Mouse (Mus musculus): ENCODE data around the gene Klhdc8b. TPM values are rescaled to one million over a fixed set of nuclear protein-coding genes. Genes with fewer than 3 reads are reported as not detected.

Klhdc8b gene
- polyA plus RNA-seq, 1 experiment: 13.6 TPM

- 95% methylated on average over 18 of the region's 18 CpGs for WGBS
- DNase-seq (ENCODE audit: low read depth, low spot score): no peak
Measured at GRCm38 (mm10) chr9:108483051-108483790, 21.8 kb upstream of the Klhdc8b start.

DNA sequence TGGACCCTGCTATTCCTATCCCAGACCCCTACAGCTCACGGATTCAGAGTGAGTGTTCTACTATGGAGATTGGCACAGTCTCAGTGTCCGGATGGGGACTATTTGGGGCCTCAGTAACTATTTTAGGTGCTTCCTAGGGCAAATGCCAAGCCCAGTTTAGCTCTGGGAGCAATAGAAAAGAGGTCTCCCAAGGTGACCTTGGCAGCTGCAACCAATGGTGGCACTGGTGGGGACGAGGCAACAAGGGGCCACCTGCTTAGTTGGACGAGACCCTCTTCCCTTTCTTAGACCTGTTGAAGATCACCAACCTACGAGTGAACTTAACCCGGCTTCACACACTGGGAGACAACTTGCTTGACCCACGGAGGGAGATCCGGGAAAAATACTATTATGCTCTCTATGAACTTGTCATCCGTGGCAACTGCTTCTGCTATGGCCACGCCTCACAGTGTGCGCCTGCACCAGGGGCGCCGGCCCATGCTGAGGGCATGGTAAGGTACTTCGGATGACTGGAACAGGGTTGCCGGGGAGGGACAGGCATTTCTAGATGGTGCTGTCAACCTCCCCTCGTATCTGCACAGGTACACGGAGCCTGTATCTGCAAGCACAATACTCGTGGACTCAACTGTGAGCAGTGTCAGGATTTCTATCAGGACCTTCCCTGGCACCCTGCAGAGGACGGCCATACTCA, 20.3 kb upstream of the Klhdc8b start:
- WGBS: 87% methylated on average over 19 of the region's 19 CpGs
- no peak for DNase-seq (ENCODE audit: low read depth, low spot score)

DNA sequence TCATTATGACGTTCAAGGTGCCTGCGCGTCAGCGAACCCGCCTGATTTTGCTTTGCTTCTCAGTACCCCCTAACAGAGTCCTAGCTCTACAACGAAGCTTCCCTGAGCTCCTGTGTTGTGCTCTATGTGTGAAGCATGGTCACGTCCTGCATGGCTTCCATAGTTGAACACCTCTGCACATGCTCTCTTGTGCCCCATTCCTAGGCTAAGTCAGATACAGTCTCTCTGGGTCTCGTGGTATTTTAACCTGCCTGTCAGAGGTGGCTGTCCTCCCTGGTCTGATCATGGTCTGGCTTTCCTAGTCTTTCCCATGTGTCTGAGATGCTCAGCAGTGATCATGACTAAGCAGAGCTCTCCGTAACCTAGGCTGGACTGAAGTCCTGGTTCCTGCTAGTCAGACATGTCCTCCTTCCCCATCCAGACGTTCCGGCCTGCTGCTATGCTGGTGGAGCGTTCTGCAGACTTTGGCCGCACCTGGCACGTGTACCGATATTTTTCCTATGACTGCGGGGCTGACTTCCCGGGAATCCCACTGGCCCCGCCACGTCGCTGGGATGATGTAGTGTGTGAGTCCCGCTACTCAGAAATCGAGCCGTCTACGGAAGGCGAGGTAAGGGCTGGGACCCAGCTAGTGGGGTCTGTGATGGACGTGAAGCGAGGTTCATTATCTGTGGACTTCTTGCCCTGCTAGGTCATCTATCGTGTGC, 19.6 kb upstream of the Klhdc8b start:
- no peak for DNase-seq (ENCODE audit: low read depth, low spot score)
- WGBS: 90% methylated on average over 28 of the region's 28 CpGs

- WGBS: 11% methylated on average over 10 of the region's 10 CpGs
- no peak for DNase-seq (ENCODE audit: low read depth, low spot score)
Measured at GRCm38 (mm10) chr9:108479721-108480351, 18.5 kb upstream of the Klhdc8b start, which contains the start of gene Lamb2. Lamb2 (plus strand) TSS chr9:108479736.

DNA sequence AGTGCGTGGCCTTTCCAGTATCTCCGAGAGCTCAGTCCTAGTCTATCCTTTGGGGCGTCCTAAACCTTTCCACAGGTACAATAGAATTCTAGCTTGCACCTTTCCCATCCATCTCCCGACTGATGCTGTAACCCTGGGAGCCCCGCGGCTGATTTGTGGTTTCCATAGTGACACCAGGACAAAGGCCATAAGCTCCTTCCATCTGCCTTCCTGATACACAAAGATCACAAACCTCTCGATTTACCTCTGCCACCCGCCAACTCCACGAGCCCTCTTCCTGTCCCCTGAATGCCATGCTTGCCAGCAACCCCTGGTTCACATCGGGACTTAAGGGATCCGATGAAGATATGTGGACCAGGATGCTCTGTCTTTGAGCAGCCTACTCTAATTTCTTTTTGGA, 17.9 kb upstream of the Klhdc8b start:
- DNase-seq (ENCODE audit: low read depth, low spot score): no peak
- WGBS: 20% methylated on average over 11 of the region's 11 CpGs

DNA sequence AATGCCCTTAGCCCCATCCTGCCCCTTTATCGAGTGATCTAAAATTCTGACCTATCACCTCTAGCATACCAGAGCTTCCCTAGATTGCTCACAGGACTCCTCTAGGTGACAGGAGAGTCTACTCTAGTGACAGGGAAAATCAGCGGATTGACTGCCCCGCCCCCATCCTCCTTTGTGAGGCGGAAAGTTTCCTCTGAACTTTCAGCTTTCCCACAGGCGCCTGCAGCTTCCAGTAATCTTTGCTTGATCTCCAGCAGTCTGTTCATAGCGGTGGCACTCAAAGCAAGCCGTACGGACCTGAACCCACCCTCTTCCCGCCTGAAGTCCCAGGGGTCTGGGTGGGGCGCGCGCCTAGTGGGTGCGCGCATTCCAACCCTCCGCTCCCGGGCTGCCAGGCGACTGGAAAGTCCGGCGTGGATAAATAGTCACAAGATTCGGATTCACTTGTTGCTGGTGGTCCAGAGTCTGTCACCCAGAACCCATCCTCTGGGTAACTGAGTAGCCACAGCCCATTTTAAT, 17.3 kb upstream of the Klhdc8b start:
- under 1% methylated on average over 20 of the region's 20 CpGs for WGBS
- DNase-seq (ENCODE audit: low read depth, low spot score): no peak

- 63% methylated on average over 1 of the region's 1 CpGs for WGBS
- DNase-seq (ENCODE audit: low read depth, low spot score): no peak
Measured at GRCm38 (mm10) chr9:108474528-108474927, 13.1 kb upstream of the Klhdc8b start.

- DNase-seq (ENCODE audit: low read depth, low spot score): no peak
- 23% methylated on average over 4 of the region's 4 CpGs for WGBS
Measured at GRCm38 (mm10) chr9:108469845-108470244, 8.5 kb upstream of the Klhdc8b start.

DNA sequence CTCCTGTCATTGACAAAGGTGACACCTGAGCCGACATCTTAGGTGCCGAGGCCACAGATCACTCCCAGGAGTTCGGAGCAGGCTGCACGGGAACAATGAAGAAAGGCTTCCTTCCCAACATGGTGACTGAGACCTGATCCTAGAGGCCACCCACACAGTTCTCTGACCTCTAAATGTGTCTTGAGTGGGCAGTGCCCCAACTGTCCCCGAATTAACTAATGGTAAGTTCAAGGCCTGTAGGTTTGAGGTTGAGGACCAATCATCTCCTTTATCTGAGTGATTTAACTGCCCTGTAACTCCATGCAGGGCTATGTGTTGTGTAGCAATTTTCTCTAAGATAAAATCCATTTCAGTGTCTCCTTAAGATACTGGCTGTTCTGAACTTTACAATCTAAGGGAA, 8.0 kb upstream of the Klhdc8b start:
- DNase-seq (ENCODE audit: low read depth, low spot score): no peak
- 71% methylated on average over 5 of the region's 5 CpGs for WGBS

GRCm38 (mm10) chr9:108466219-108466618, 4.8 kb upstream of the Klhdc8b start:
- 91% methylated on average over 2 of the region's 2 CpGs for WGBS
- no peak for DNase-seq (ENCODE audit: low read depth, low spot score)

DNA sequence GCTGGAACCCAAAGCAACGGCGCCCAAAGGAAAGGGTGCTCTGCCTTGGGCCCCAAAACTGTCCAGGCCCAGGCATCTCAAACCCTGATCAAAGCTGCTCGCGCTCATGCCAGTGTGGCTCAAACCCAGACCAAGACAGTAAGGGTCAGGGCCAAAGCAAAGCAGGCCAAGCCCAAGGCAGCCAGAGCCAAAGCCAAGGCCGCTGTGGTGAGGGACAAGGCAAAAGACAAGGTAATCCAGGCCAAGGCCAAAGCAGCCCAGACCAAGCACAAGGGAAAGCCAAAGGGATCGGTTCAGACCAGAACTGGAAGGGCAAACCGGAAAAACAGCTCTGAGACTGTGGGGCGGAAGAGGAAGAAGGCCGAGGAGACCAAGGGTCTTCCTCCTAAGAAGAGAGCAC, 2.3 kb upstream of the Klhdc8b start:
- DNase-seq (ENCODE audit: low read depth, low spot score): no peak
- 91% methylated on average over 9 of the region's 9 CpGs for WGBS

DNA sequence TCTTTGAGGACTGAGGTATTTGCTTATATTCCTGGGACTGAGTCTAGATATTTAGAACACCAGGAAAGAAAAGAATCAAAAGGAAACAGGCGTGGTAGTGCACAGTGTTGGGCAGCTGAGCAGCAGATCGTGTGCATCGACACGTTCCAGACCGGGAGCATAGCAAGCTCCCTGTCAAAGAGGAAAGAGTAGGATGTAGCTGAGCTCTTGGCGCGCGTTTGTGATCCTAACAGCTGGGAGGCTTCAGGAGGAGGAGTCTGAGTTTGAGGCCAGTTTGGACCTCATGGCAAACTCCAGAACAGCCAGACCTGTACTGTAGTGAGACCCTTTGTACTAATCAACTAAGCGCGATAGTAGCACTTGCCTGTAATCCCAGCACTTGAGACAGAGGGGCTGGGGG, 811 bp upstream of the Klhdc8b start:
- no peak for DNase-seq (ENCODE audit: low read depth, low spot score)
- WGBS: 67% methylated on average over 10 of the region's 10 CpGs

DNA sequence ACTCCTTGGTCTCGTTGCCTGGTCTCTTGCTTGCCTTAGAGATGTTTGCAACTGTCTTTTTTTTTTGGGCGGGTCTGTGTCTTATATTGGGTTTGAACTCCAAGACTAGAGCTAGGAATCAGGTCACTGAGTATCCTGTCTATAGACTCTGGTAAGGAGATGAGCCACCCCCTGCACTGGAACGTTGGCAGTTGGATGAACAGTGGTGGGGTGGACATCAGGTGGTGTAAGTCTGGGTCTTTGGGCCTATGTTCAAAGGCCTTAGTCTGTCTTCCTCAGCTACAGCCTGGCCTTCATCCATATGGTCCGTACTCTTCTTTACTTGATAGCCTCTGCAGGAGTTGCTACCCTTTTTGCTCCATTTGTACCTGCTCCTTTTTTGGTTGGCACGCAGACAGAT, 294 bp upstream of the Klhdc8b start:
- 65% methylated on average over 5 of the region's 5 CpGs for WGBS
- no peak for DNase-seq (ENCODE audit: low read depth, low spot score)

DNA sequence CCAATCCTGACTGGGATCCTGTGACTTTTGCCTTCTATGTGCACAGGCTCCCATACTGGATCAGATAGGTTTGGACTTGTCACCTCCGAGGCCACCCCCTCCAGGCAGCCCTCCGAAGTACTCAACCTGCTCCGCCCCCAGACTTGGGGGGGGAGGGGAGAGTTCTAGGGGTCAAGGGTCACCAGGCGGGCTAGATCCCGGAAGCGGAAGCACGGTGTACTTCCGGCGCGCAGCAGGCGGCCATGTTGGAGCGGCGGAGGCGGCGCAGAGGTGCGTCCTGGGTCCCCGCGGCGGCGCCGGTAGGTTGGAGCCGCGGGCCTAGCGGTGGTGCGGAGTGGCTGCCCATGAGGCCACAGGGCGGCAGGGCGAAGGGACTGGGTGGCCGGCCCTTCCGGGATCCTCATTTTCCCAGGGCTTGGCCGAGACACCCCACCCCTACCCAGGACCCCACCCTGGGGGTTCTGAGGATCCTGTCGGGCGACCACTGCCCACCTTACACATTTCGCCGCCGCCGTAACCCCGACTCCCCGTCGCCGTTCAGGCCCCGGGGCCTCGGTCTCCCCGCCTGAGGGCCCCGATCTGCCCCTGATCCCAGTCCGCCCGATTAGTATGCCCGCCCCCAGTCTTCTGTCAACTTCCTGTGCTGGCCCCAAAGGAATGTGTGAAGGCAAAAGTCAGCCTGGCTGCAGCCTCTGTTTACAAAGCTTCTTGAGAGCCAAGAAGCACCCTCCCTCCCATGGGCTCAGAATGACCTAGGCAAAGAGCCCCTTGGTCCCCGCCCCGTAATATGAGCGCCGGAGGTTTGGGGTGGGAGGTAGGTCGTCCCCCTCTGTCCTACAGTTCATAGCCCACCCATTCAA, 832 bp downstream of the Klhdc8b start, which contains the start of gene Ccdc71:
Gene Ccdc71, plus strand, starts transcription at position 209 of the 860 bp plus-strand sequence.
- WGBS: under 1% methylated on average over 52 of the region's 52 CpGs
- DNase-seq (ENCODE audit: low read depth, low spot score): no peak

GRCm38 (mm10) chr9:108459939-108460318, 1.5 kb downstream of the Klhdc8b start:
- 53% methylated on average over 1 of the region's 1 CpGs for WGBS
- DNase-seq (ENCODE audit: low read depth, low spot score): no peak

- WGBS: 90% methylated on average over 10 of the region's 10 CpGs
- DNase-seq (ENCODE audit: low read depth, low spot score): no peak
Measured at GRCm38 (mm10) chr9:108456953-108457352, 4.4 kb downstream of the Klhdc8b start.

GRCm38 (mm10) chr9:108455747-108456571, 5.4 kb downstream of the Klhdc8b start:
- DNase-seq (ENCODE audit: low read depth, low spot score): no peak
- WGBS: 70% methylated on average over 12 of the region's 12 CpGs

DNA sequence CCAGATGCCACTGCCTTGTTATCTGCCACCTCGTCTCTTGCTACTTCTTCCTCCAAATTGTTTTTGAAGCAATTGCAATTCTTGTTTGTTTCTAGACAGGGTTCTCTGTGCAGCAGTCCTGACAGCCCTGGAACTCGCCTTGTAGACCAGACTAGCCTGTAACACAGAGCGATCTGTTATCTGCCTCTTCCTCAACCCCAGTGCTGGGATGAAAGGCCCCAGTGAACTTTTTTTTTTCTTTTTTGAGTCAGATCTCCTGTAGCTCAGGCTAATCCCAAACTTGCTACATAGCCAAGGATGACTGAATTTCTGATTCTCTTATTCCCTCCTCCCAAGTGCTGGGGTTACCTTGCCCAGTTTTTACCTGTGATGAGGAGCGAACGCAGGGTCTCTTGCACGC, 7.0 kb downstream of the Klhdc8b start:
- DNase-seq (ENCODE audit: low read depth, low spot score): no peak
- 86% methylated on average over 6 of the region's 6 CpGs for WGBS

Measured in large intestine, adult 2 months (tissue).